In the genomic region with DNA sequence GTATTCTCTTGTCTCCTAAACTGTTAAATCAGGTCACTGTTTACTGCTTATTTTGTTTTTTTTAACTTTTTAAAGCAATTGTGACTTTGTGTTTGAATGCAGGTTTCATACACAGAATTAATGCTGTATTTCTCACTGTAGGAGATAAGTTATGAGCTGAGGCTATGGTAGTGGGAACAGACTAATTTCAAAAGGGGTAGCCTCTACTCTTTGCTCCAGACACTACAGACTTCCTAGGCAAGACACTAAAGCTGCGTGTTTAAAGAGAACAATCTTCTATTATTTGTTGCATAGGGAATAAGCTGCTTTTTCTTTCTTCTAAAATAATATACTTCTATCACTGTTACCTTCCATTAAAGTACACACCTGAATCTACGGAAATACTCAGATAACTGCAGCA, we compare ENCODE assay signal across 15 mouse cellular contexts.
DNase-seq lines count a peak whose midpoint lies in the region; ATAC-seq and TF ChIP-seq lines count a peak whose summit lies in the region.
"Had no signal": no experiment of that assay in that cellular context is flagged by ENCODE, and none has a peak within 500 bp of the region (broad histone marks: within the 10 kb centered on the region; RNA-seq: fewer than 3 reads in every experiment).

No protein-coding gene starts in this region.

- no peaks in the 10 kb centered on the region for H3K36me3 ChIP-seq in forebrain, embryonic 13.5 days (ENCODE audit: poor library complexity, severe bottlenecking)
- H3K36me3 ChIP-seq in forebrain, postnatal 0 days (ENCODE audit: insufficient read depth) = no peaks in the 10 kb centered on the region
- no peaks in the 10 kb centered on the region for H3K36me3 ChIP-seq in forebrain, embryonic 16.5 days (ENCODE audit: control insufficient read depth, insufficient read depth)
- H3K36me3 ChIP-seq in forebrain, embryonic 12.5 days (replicated peaks) = no peaks in the 10 kb centered on the region
- H3K36me3 ChIP-seq in hindbrain, embryonic 16.5 days (ENCODE audit: control insufficient read depth, insufficient read depth, low read length) = no peaks in the 10 kb centered on the region
- no peaks in the 10 kb centered on the region for H3K36me3 ChIP-seq in hindbrain, embryonic 11.5 days (ENCODE audit: control insufficient read depth, insufficient read depth, low read length)
- H3K36me3 ChIP-seq in hindbrain, postnatal 0 days (ENCODE audit: insufficient read depth, low read length) = no peaks in the 10 kb centered on the region
- H3K36me3 ChIP-seq: heart, embryonic 12.5 days; heart, embryonic 15.5 days; hindbrain, embryonic 15.5 days had no signal

- no peak overlapping the region for H3K9ac ChIP-seq in forebrain, embryonic 13.5 days
- H3K9ac ChIP-seq in forebrain, postnatal 0 days = no peak overlapping the region
- no peak overlapping the region for H3K9ac ChIP-seq in forebrain, embryonic 16.5 days (replicated peaks; ENCODE audit: low read depth, low read length)
- H3K9ac ChIP-seq in forebrain, embryonic 12.5 days = no peak overlapping the region
- no peak overlapping the region for H3K9ac ChIP-seq in hindbrain, embryonic 16.5 days (ENCODE audit: low read depth, low read length)
- no peak overlapping the region for H3K9ac ChIP-seq in hindbrain, embryonic 11.5 days (ENCODE audit: low read depth, low read length)
- no peak overlapping the region for H3K9ac ChIP-seq in hindbrain, postnatal 0 days (replicated peaks; ENCODE audit: low read length)
- H3K9ac ChIP-seq: heart, embryonic 12.5 days; heart, embryonic 15.5 days; hindbrain, embryonic 15.5 days had no signal

- no peaks in the 10 kb centered on the region for H3K27me3 ChIP-seq in forebrain, embryonic 13.5 days
- H3K27me3 ChIP-seq in forebrain, postnatal 0 days (ENCODE audit: insufficient read depth, low read length) = no peaks in the 10 kb centered on the region
- H3K27me3 ChIP-seq in forebrain, embryonic 16.5 days (replicated peaks; ENCODE audit: control insufficient read depth, insufficient read depth, low read length) = no peaks in the 10 kb centered on the region
- no peaks in the 10 kb centered on the region for H3K27me3 ChIP-seq in forebrain, embryonic 12.5 days
- no peaks in the 10 kb centered on the region for H3K27me3 ChIP-seq in hindbrain, embryonic 16.5 days (replicated peaks; ENCODE audit: control insufficient read depth, insufficient read depth, low read length)
- no peaks in the 10 kb centered on the region for H3K27me3 ChIP-seq in hindbrain, embryonic 11.5 days (ENCODE audit: control insufficient read depth, insufficient read depth, low read length)
- no peaks in the 10 kb centered on the region for H3K27me3 ChIP-seq in hindbrain, postnatal 0 days (ENCODE audit: insufficient read depth, low read length)
- H3K27me3 ChIP-seq: heart, embryonic 12.5 days; heart, embryonic 15.5 days; hindbrain, embryonic 15.5 days had no signal

- H3K9me3 ChIP-seq in forebrain, embryonic 13.5 days (replicated peaks) = no peaks in the 10 kb centered on the region
- H3K9me3 ChIP-seq in forebrain, postnatal 0 days (ENCODE audit: low read length) = no peaks in the 10 kb centered on the region
- H3K9me3 ChIP-seq in forebrain, embryonic 16.5 days (ENCODE audit: control insufficient read depth, low read length) = no peaks in the 10 kb centered on the region
- no peaks in the 10 kb centered on the region for H3K9me3 ChIP-seq in forebrain, embryonic 12.5 days
- no peaks in the 10 kb centered on the region for H3K9me3 ChIP-seq in hindbrain, embryonic 16.5 days (ENCODE audit: control insufficient read depth, low read length)
- no peaks in the 10 kb centered on the region for H3K9me3 ChIP-seq in hindbrain, embryonic 11.5 days (ENCODE audit: control insufficient read depth, low read length)
- H3K9me3 ChIP-seq in hindbrain, postnatal 0 days (ENCODE audit: low read length) = no peaks in the 10 kb centered on the region
- H3K9me3 ChIP-seq: heart, embryonic 12.5 days; heart, embryonic 15.5 days; hindbrain, embryonic 15.5 days had no signal

- H3K4me3 ChIP-seq in forebrain, embryonic 13.5 days = no peak overlapping the region
- H3K4me3 ChIP-seq in forebrain, postnatal 0 days (ENCODE audit: low read depth, low read length) = no peak overlapping the region
- H3K4me3 ChIP-seq in forebrain, embryonic 16.5 days (replicated peaks; ENCODE audit: low read length) = no peak overlapping the region
- H3K4me3 ChIP-seq in forebrain, embryonic 12.5 days (replicated peaks) = no peak overlapping the region
- H3K4me3 ChIP-seq in hindbrain, embryonic 16.5 days (ENCODE audit: low read length) = no peak overlapping the region
- H3K4me3 ChIP-seq in hindbrain, embryonic 11.5 days (ENCODE audit: low read depth, low read length) = no peak overlapping the region
- no peak overlapping the region for H3K4me3 ChIP-seq in hindbrain, postnatal 0 days (ENCODE audit: low read length)
- H3K4me3 ChIP-seq: heart, embryonic 12.5 days; heart, embryonic 15.5 days; hindbrain, embryonic 15.5 days had no signal

- 0 out of 2 replicates have a peak, but pooled peaks cover 2% of the 10 kb centered on the region for H3K4me1 ChIP-seq in forebrain, embryonic 13.5 days
- H3K4me1 ChIP-seq in forebrain, postnatal 0 days (ENCODE audit: insufficient read depth) = peaks cover 3% of the 10 kb centered on the region; the same call in 1 of the 2 replicates
- peaks cover 7% of the 10 kb centered on the region; the same call in 1 of the 2 replicates for H3K4me1 ChIP-seq in forebrain, embryonic 16.5 days (replicated peaks; ENCODE audit: control insufficient read depth, insufficient read depth, low read length)
- H3K4me1 ChIP-seq in forebrain, embryonic 12.5 days = no peaks in the 10 kb centered on the region
- no peaks in the 10 kb centered on the region for H3K4me1 ChIP-seq in hindbrain, embryonic 16.5 days (ENCODE audit: control insufficient read depth, insufficient read depth, low read depth, low read length)
- no peaks in the 10 kb centered on the region for H3K4me1 ChIP-seq in hindbrain, embryonic 11.5 days (replicated peaks; ENCODE audit: control insufficient read depth, insufficient read depth, low read length)
- no peaks in the 10 kb centered on the region for H3K4me1 ChIP-seq in hindbrain, postnatal 0 days (ENCODE audit: insufficient read depth, low read length)
- H3K4me1 ChIP-seq: heart, embryonic 12.5 days; heart, embryonic 15.5 days; hindbrain, embryonic 15.5 days had no signal

- no peak for TF ChIP-seq CTCF in forebrain, postnatal 0 days (IDR thresholded peaks at IDR 0.05; ENCODE audit: low read depth)
- no peak for TF ChIP-seq CTCF in hindbrain, postnatal 0 days (IDR thresholded peaks at IDR 0.05; ENCODE audit: low read depth)

- H3K4me2 ChIP-seq in forebrain, embryonic 13.5 days = no peak overlapping the region
- H3K4me2 ChIP-seq in forebrain, postnatal 0 days (ENCODE audit: low read depth) = no peak overlapping the region
- H3K4me2 ChIP-seq in forebrain, embryonic 16.5 days (ENCODE audit: low read length) = no peak overlapping the region
- H3K4me2 ChIP-seq in forebrain, embryonic 12.5 days = no peak overlapping the region
- no peak overlapping the region for H3K4me2 ChIP-seq in hindbrain, embryonic 16.5 days (ENCODE audit: low read length)
- no peak overlapping the region for H3K4me2 ChIP-seq in hindbrain, embryonic 11.5 days (replicated peaks; ENCODE audit: low read depth, low read length)
- no peak overlapping the region for H3K4me2 ChIP-seq in hindbrain, postnatal 0 days (ENCODE audit: low read depth, low read length)
- H3K4me2 ChIP-seq: heart, embryonic 12.5 days; heart, embryonic 15.5 days; hindbrain, embryonic 15.5 days had no signal

- no peak for DNase-seq in forebrain, postnatal 0 days
- no peak for DNase-seq in hindbrain, embryonic 11.5 days (ENCODE audit: low spot score)
- DNase-seq in hindbrain, postnatal 0 days (ENCODE audit: low spot score) = no peak
- DNase-seq: adrenal gland, adult 8-10 months; gastrocnemius, postnatal 25 days had no signal

- H3K27ac ChIP-seq in forebrain, embryonic 13.5 days = no peak overlapping the region
- H3K27ac ChIP-seq in forebrain, postnatal 0 days (ENCODE audit: low read depth, low read length) = no peak overlapping the region
- no peak overlapping the region for H3K27ac ChIP-seq in forebrain, embryonic 16.5 days (ENCODE audit: low read length)
- H3K27ac ChIP-seq in forebrain, embryonic 12.5 days = no peak overlapping the region
- no peak overlapping the region for H3K27ac ChIP-seq in hindbrain, embryonic 16.5 days (ENCODE audit: low read depth, low read length)
- no peak overlapping the region for H3K27ac ChIP-seq in hindbrain, embryonic 11.5 days (ENCODE audit: low read depth, low read length)
- H3K27ac ChIP-seq in hindbrain, postnatal 0 days = no peak overlapping the region
- H3K27ac ChIP-seq: heart, embryonic 15.5 days had no signal

- 64% methylated on average over 2 of the region's 2 CpGs for WGBS in forebrain, embryonic 13.5 days
- WGBS in forebrain, postnatal 0 days = 31% methylated on average over 2 of the region's 2 CpGs
- WGBS in forebrain, embryonic 16.5 days = 37% methylated on average over 2 of the region's 2 CpGs
- 88% methylated on average over 2 of the region's 2 CpGs for WGBS in forebrain, embryonic 12.5 days
- WGBS in hindbrain, embryonic 16.5 days = 61% methylated on average over 2 of the region's 2 CpGs
- 95% methylated on average over 2 of the region's 2 CpGs for WGBS in hindbrain, embryonic 11.5 days
- WGBS in hindbrain, postnatal 0 days = 51% methylated on average over 2 of the region's 2 CpGs

- ATAC-seq in forebrain, embryonic 13.5 days = peak; percentile 41; the same call in 1 of the 2 replicates
- ATAC-seq in forebrain, postnatal 0 days = no peak
- peak; percentile 21; the same call in 1 of the 2 replicates for ATAC-seq in forebrain, embryonic 16.5 days
- no peak for ATAC-seq in forebrain, embryonic 12.5 days (ENCODE audit: low FRiP score)
- peak; percentile 34 for ATAC-seq in hindbrain, embryonic 16.5 days
- no peak for ATAC-seq in hindbrain, embryonic 11.5 days (ENCODE audit: low FRiP score)
- ATAC-seq in hindbrain, postnatal 0 days = peak; percentile 22; the same call in 1 of the 2 replicates
- ATAC-seq: activated CD4-positive, CD25-positive, alpha-beta regulatory T cell, adult 4 months; inflammation-experienced regulatory T-cells, adult 6 months; intestine, embryonic 16.5 days had no signal

Comparison
In these comparisons a context has a peak if more than half of its experiments do, and no peak if none do; other contexts are left out.
1. ATAC-seq: peak in forebrain, embryonic 13.5 days (single experiment), forebrain, embryonic 16.5 days (single experiment), hindbrain, embryonic 16.5 days (single experiment) and hindbrain, postnatal 0 days (single experiment); none in forebrain, postnatal 0 days (single experiment), forebrain, embryonic 12.5 days (single experiment) and hindbrain, embryonic 11.5 days (single experiment).